Mouse (Mus musculus): Measurements from ENCODE around the gene Suv39h2. TPM values are rescaled to one million over a fixed set of nuclear protein-coding genes. Genes with fewer than 3 reads are reported as not detected.

The Suv39h2 gene
- total RNA-seq (2018; cell fraction: chromatin; rRNA removed), result under 1 TPM in 19 of 26 experiments, not detected in 7; 0.15 to 0.83 (median 0.33) TPM
- total RNA-seq (2018; cell fraction: cytosol; rRNA removed), result under 1 TPM; 0.19 to 0.99 (median 0.51) TPM
- total RNA-seq (2018; cell fraction: nucleus; rRNA removed), result 1 to 10 TPM in 3 of 26 experiments, under 1 TPM in 16, not detected in 7; 0.18 to 3.5 (median 0.42) TPM
- polyA plus RNA-seq (2018), result 0.42 to 2.5 TPM (median 1.1 TPM) in 3 replicates

DNA sequence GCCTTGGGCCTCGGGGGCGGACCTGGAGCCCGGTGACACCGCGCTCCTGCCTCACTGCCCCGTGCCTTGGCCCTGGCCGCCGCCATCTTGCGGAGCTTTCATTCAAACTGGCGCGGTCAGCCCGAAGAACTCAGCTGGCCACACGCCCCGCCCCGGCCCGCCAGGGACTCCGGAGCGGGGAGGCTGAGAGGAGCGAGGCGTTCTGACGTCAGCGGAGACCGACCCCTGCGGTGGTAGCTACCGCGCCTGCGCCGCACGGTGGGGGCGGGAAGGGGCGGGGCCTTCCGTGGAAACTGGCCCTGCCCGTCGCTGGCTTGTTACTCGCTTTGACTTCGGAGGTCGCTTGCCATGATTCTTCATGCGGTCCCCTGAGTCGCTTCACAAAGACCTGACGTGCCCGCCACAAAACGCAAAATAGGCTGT is at the start of gene Suv39h2:
TSS of gene Suv39h2 (minus strand) at position 171 of the 423 bp plus-strand sequence.
- under 1% methylated on average over 42 of the region's 42 CpGs for WGBS (ENCODE audit: missing documents)
- H3K4me3 ChIP-seq (ENCODE audit: inconsistent target), result peak within 1 kb of the TSS; percentile 60
- peaks cover 21% of the 10 kb centered on the region for H3K79me2 ChIP-seq (ENCODE audit: inconsistent target)
- H3K27ac ChIP-seq, result peak within 1 kb of the TSS; percentile 54
- no peaks in the 10 kb centered on the region for H3K36me3 ChIP-seq (ENCODE audit: inconsistent target)

DNA sequence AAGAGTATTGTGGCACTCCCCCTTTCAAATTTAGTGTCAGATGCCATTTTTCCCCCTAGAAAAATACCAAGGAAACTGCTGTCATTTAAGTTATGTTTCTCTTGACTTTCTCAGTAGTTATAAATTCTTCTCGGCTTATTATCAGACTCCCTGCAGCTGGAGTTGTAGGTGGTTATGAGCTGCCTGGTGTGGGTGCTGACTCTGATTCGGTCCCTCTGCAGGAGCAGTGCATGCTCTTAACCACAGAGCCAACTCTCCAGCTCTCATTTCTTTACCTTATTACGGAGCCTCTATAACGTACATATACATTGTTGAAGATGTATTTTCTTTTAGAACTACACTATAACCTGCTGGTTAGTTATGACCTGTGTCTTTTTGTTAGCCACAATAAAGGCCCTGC is 47.7 kb upstream of the Suv39h2 start:
- Histone ChIP-seq H3K36me3 (ENCODE audit: inconsistent target) (no peaks in the 10 kb centered on the region), H3K27ac (no peak overlapping the region)
- WGBS (ENCODE audit: missing documents), result 88% methylated on average over 4 of the region's 4 CpGs

DNA sequence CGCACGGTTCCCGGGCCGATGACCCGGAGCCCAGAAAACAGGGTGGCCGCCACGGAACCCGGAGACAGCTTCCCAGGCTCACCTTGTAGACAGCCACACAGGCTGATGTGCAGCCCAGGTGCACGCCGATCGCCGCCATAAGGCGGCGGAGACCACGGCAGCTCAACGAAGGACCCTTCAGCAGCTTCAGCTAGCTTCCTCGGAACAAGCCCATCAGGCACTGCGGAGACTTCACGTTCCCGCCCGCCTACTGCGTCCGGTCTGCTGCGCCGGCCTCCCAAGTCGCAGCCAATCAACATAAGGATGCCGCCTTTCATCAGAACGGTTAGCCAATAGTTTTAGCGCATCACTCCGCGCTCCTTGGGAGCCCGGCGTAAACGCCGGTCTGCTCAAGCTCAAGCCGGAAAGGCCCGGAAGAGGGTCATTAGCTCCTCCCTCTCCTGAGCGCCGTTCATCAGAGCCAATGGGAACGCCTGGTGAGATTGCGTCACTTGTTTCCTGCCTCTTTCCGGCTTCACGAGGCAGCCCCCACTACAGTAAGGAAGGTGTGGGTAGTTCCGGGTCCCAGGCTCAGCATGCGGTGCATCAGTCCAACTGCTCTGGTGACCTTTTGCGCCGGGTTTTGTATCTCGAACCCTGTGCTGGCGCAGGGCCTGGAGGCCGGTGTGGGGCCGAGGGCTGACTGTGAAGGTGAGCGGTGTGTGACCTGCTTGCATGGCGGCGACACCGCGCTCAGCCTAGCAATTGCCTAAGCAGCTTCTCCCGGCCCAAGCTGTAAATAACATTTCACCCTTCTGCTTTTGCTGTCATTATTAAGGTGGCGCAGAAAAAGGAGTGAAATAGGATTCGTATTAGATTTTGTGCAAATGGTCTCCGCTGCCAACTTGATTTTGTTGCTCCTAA is 38.0 kb upstream of the Suv39h2 start, which contains the start of the genes Gm45902, Hspa14 and Cdnf:
TSS of gene Gm45902 (minus strand) at position 239 of the 903 bp plus-strand sequence.
TSS of gene Hspa14 (minus strand) at position 263 of the 903 bp plus-strand sequence.
TSS of gene Cdnf (plus strand) at position 479 of the 903 bp plus-strand sequence.
- peak within 1 kb of the TSS; percentile 59 for H3K27ac ChIP-seq
- WGBS (ENCODE audit: missing documents), result 1% methylated on average over 60 of the region's 60 CpGs
- H3K36me3 ChIP-seq (ENCODE audit: inconsistent target), result peaks cover 25% of the 10 kb centered on the region
- peaks cover 47% of the 10 kb centered on the region for H3K79me2 ChIP-seq (ENCODE audit: inconsistent target)
- peak within 1 kb of the TSS; percentile 99 for H3K4me3 ChIP-seq (ENCODE audit: inconsistent target)

More for the DNA sequence above, 47.7 kb upstream of the Suv39h2 start:
- Histone ChIP-seq H3K79me2 (ENCODE audit: inconsistent target) (no peaks in the 10 kb centered on the region), H3K4me3 (ENCODE audit: inconsistent target) (no peak overlapping the region)

DNA sequence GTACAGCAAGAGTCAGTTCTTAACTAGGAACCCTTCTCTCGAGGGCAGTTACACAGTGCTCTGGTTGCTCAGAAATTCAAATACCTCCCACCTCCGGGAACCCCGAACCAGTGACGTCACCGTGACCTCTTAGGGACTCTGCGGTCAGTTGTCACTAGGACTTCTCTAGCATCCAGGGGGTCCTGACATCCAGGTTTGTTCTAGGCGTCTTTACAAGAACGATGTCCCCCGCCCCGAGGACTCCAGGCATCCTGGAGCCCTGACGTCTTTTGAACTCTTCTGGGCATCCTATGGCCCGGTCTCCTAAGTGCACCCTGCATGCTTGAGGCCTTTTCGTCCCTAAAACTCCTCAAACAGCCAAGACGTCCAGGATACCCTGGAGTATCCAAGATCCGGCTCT is 37.2 kb upstream of the Suv39h2 start:
- peaks cover 32% of the 10 kb centered on the region for H3K36me3 ChIP-seq (ENCODE audit: inconsistent target)
- H3K4me3 ChIP-seq (ENCODE audit: inconsistent target), result peak overlapping the region; percentile 99
- 0% methylated on average over 15 of the region's 15 CpGs for WGBS (ENCODE audit: missing documents)
- H3K27ac ChIP-seq, result peak overlapping the region; percentile 52
- peaks cover 51% of the 10 kb centered on the region for H3K79me2 ChIP-seq (ENCODE audit: inconsistent target)

DNA sequence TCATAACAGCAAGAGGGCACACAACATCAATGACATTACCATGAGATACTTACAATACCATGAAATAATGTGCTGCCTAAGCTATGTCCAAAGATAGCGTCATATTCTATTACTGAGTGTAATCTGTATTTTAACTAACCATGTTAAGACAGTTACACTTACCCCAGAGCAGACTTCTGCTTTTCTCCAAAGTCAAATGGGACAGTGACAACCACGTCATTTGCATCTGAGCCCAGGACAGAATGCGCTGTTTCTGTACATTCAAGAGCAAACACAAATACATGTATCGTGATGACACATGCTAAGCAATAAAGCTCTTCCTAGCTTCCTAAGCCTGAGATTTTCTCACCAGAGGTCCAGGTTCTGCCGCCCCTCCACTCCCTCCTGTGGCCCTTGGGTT is 26.1 kb upstream of the Suv39h2 start:
- H3K4me3 ChIP-seq (ENCODE audit: inconsistent target), result no peak overlapping the region
- WGBS (ENCODE audit: missing documents), result 80% methylated on average over 5 of the region's 5 CpGs
- no peak overlapping the region for H3K27ac ChIP-seq
- H3K79me2 ChIP-seq (ENCODE audit: inconsistent target), result peaks cover 23% of the 10 kb centered on the region
- H3K36me3 ChIP-seq (ENCODE audit: inconsistent target), result peaks cover 62% of the 10 kb centered on the region

DNA sequence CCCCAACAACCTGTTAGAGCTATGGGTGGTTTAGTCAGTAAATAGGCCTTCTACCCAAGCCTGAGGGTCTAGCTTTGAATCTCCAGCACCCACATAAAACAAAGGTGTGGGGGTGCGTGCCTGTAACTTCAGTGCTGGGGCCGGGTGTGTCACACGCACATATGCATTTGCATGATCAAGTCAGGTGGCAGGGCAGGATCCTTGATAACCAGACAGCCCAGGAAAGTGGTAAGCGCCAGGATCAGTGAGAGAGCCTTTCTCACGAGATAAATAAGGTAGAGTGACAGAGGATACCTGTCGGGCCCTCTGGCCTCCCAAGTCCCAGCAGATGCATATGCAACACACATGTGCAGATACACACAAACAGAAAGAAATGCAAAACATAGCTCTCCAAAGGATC is 24.7 kb upstream of the Suv39h2 start:
- Histone ChIP-seq H3K27ac (peak overlapping the region; percentile 22; the same call in 1 of the 2 replicates), H3K36me3 (ENCODE audit: inconsistent target) (peaks cover 62% of the 10 kb centered on the region), H3K4me3 (ENCODE audit: inconsistent target) (no peak overlapping the region), H3K79me2 (ENCODE audit: inconsistent target) (peaks cover 10% of the 10 kb centered on the region; the same call in 1 of the 2 replicates)
- WGBS (ENCODE audit: missing documents), result 98% methylated on average over 6 of the region's 6 CpGs

DNA sequence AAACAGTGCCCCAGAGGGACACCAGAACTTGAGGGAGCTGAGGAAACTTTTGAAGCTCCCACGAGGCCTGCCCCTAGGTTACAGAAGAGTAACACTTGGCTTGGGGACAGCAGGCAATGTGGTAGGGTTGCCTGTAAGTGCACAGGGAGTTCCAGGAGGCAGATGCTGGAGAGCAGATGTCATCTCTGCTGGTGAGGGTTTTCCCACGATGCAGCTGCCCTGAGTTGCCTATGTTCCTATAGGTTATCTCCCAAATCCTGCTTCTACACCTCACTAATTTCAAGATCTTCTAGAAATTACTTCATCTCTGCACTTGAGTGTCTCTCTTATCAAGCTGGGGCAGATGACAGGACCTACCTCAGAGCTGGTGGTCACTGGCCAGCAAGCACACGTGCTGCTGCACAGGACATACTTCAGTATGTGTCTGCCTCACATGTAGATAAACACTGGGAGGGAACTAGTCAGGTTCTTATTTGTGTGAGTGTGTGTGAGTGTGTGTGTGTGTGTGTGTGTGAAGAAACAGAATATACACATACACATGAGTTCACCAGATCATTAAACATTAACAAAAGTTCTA is 19.1 kb upstream of the Suv39h2 start:
- peaks cover 75% of the 10 kb centered on the region for H3K36me3 ChIP-seq (ENCODE audit: inconsistent target)
- no peak overlapping the region for H3K27ac ChIP-seq
- WGBS (ENCODE audit: missing documents), result 83% methylated on average over 3 of the region's 3 CpGs
- H3K4me3 ChIP-seq (ENCODE audit: inconsistent target), result no peak overlapping the region
- H3K79me2 ChIP-seq (ENCODE audit: inconsistent target), result no peaks in the 10 kb centered on the region

DNA sequence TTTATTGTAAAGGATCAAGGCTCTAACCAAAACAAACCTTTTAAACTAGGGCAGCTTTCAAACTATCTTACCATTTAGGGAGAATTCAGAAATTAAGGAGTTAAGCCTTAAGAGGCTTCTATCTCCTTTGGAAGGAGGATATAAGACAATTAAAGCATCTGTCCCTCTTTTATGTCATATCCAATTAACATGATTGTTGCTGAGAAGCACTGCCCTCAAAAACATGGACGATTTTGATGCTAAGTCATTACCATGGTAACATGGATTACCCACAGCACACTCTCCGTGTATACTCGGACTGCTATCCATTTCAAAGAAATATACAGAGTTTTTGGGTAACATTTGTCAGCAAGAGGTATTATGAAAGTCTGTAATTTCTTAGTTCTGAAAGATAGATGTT is 15.0 kb upstream of the Suv39h2 start:
- Histone ChIP-seq H3K79me2 (ENCODE audit: inconsistent target) (no peaks in the 10 kb centered on the region), H3K27ac (no peak overlapping the region), H3K36me3 (ENCODE audit: inconsistent target) (peaks cover 48% of the 10 kb centered on the region), H3K4me3 (ENCODE audit: inconsistent target) (no peak overlapping the region)
- 94% methylated on average over 3 of the region's 3 CpGs for WGBS (ENCODE audit: missing documents)

DNA sequence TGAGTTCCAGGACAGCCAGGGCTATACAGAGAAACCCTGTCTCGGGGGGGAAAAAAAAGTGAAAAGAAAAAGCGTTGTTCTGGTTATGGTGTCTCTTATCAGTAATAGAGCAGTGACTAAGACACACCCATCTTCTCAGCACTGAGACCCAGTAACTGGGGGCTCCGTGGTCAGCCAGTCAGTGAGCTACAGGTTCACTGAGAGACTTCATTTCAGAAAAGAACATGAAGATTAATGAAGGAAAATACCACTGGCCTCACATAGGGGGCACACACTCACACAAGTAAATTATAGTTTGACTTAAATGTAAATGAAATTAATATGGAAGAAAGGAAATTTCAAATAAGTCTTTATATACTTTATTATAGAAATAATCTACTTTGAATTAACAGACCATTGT is 5.4 kb upstream of the Suv39h2 start:
- Histone ChIP-seq H3K79me2 (ENCODE audit: inconsistent target) (no peaks in the 10 kb centered on the region), H3K4me3 (ENCODE audit: inconsistent target) (no peak overlapping the region), H3K27ac (no peak overlapping the region), H3K36me3 (ENCODE audit: inconsistent target) (no peaks in the 10 kb centered on the region)
- 72% methylated on average over 3 of the region's 3 CpGs for WGBS (ENCODE audit: missing documents)

DNA sequence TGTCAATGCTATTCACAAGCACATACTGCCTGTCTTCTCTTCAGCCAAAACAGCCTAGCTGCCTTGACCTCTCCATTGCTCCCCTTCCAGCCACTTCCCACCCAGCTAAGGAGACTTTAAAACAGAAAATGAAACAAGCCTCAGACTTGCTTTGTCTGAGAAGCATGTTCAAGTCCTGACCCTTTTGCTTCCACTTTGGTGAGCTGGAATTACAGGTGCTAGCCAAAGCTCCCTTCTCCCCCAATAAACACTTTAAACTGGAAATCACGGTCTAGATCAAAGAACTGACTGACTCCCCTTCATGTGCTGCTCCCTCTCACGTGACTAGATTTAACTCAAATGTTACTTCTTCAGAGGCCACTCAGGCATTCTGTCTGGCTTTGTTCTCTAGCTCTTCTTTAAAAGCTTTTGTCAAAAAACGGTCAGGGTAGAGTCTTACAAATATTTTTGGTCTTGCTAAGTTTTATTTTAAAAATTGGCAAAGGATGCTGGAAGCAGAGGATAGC is 968 bp upstream of the Suv39h2 start:
- Histone ChIP-seq H3K36me3 (ENCODE audit: inconsistent target) (no peaks in the 10 kb centered on the region), H3K4me3 (ENCODE audit: inconsistent target) (peak overlapping the region; percentile 60; the same call in 1 of the 2 replicates), H3K27ac (peak overlapping the region; percentile 54), H3K79me2 (ENCODE audit: inconsistent target) (peaks cover 21% of the 10 kb centered on the region)
- 64% methylated on average over 3 of the region's 3 CpGs for WGBS (ENCODE audit: missing documents)

DNA sequence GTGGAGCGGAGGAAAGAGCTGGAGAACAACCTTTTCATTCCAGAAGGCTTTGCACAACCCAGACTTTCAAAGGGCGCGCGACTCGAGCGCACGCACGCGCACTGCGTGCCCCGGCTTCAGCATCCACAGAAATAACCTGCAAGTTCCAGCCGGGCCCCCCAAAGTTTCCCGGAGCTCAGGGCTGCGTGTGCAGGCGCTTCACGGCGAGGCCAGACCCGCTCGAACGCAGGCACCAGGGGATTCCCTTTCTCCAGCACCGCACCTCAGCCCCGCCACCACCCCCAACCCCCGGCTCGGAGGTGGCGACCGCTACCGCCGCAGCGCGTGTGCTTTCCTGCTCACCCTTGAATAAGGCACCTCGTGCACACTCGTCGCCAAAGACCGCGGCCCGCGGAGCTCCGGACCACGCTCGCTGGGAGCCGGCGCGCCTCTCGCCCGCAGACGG is 448 bp downstream of the Suv39h2 start:
- Histone ChIP-seq H3K4me3 (ENCODE audit: inconsistent target) (peak overlapping the region; percentile 51), H3K79me2 (ENCODE audit: inconsistent target) (peaks cover 21% of the 10 kb centered on the region), H3K36me3 (ENCODE audit: inconsistent target) (no peaks in the 10 kb centered on the region), H3K27ac (peak overlapping the region; percentile 10; the same call in 1 of the 2 replicates)
- WGBS (ENCODE audit: missing documents), result under 1% methylated on average over 46 of the region's 46 CpGs

DNA sequence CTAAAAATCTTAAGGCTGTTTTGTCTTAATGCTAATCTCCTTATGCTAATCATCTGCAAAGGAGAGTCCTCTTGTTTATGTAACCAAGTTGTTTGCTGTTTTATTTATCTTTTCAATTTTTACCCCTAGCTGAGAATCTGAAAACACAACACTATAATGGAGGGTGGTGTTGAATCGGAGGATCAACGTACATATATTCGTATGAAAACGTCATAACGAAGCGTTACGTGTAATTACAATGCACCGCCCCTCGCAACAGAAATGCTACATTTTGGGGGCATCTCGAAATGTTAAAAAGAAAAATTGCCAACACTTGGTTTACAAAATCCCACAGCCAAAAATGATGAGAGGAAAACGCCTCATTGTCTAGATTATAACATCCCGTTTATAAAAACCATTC is 940 bp downstream of the Suv39h2 start:
- 3% methylated on average over 12 of the region's 12 CpGs for WGBS (ENCODE audit: missing documents)
- Histone ChIP-seq H3K27ac (peak overlapping the region; percentile 10; the same call in 1 of the 2 replicates), H3K79me2 (ENCODE audit: inconsistent target) (peaks cover 21% of the 10 kb centered on the region), H3K36me3 (ENCODE audit: inconsistent target) (no peaks in the 10 kb centered on the region), H3K4me3 (ENCODE audit: inconsistent target) (peak overlapping the region; percentile 51)

DNA sequence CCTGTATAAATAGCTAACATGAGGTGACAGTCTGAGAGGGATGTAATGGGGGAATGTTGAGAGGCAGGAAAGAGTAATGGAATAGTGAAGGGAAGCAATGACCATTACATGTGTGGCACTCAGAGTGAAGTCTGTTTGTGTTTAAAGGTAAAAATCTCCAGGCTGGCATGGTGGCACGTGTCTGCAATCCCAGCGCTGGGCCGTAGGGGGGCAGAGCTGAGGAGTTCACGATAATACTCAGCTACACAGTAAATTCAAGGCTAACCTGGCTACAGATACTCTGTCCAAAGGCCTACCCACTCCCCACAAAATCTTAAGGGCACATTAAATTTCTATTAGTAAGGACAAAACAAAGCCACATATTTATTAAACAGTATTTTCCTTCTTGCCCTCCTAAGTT is 18.2 kb downstream of the Suv39h2 start:
- WGBS (ENCODE audit: missing documents), result 89% methylated on average over 4 of the region's 4 CpGs
- H3K4me3 ChIP-seq (ENCODE audit: inconsistent target), result no peak overlapping the region
- H3K36me3 ChIP-seq (ENCODE audit: inconsistent target), result peaks cover 79% of the 10 kb centered on the region
- no peak overlapping the region for H3K27ac ChIP-seq
- H3K79me2 ChIP-seq (ENCODE audit: inconsistent target), result no peaks in the 10 kb centered on the region

DNA sequence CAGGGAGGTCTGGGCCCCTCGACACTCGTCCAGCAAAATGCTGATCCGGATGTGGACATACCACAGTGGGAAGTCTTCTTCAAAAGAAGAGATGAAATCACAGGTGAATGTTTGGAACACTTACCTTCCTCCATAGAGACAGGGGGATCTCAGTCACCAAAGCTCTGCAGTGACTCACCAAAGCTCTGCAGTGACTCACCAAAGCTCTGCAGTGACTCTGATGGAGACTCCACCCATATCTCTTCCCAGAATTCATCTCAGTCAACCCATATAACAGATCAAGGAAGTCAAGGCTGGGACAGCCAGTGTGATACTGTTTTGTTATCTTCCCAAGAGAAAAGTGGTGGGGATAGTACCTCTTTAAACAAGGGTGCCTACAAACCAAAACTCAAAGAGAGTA is 21.7 kb downstream of the Suv39h2 start:
- WGBS (ENCODE audit: missing documents), result 97% methylated on average over 3 of the region's 3 CpGs
- Histone ChIP-seq H3K79me2 (ENCODE audit: inconsistent target) (no peaks in the 10 kb centered on the region), H3K27ac (no peak overlapping the region), H3K36me3 (ENCODE audit: inconsistent target) (peaks cover 86% of the 10 kb centered on the region), H3K4me3 (ENCODE audit: inconsistent target) (no peak overlapping the region)
